Mouse (Mus musculus) frontal cortex, adult 2 months (tissue): ENCODE results near the gene Twistnb. TPM values are rescaled to one million over a fixed set of nuclear protein-coding genes. Genes with fewer than 3 reads are reported as not detected.
A peak's percentile ranks its signal among the peaks of the same experiment; 100 is the strongest.

Source experiments
- DNase-seq, 2 experiments: peaks; one replicate each; pipeline ENCODE4 v3.0.0; 2022; ENCODE audit warnings: low spot score in 1 of 2; ENCODE audit errors: extremely low spot score in 1 of 2
- polyA plus RNA-seq: library from polyadenylated mRNA; depleted of rRNA; stranded (reverse); fragments of >200 nt; gene quantifications from 2 replicates; pipeline ENCODE4 v1.2.3, GENCODE M21; 2012; rRNA removed

Twistnb gene
- polyA plus RNA-seq: 7.5 and 7.8 TPM in 2 replicates

- DNase-seq: peak; percentile 97 to 100
Measured at GRCm38 (mm10) chr12:33429387-33430160, at the start of gene Twistnb. Twistnb (plus strand) TSS chr12:33429635.

- peak; percentile 49 to 90 for DNase-seq
Measured at GRCm38 (mm10) chr12:33388842-33389241, 40.6 kb upstream of the Twistnb start.

GRCm38 (mm10) chr12:33390844-33391560 lies 38.4 kb upstream of the Twistnb start:
- no peak for DNase-seq

- peak; percentile 22 to 70 for DNase-seq
Measured at GRCm38 (mm10) chr12:33394804-33395623, 34.4 kb upstream of the Twistnb start, which contains the start of gene Efcab10. Efcab10 (plus strand) TSS chr12:33394854.

- peak in 1 of 2 experiments; percentile 44 for DNase-seq
Measured at GRCm38 (mm10) chr12:33403265-33403693, 26.2 kb upstream of the Twistnb start.

- no peak for DNase-seq
Measured at GRCm38 (mm10) chr12:33404996-33405395, 24.4 kb upstream of the Twistnb start.

GRCm38 (mm10) chr12:33405398-33406026 lies 23.9 kb upstream of the Twistnb start:
- no peak for DNase-seq

- peak in 1 of 2 experiments; percentile 55 for DNase-seq
Measured at GRCm38 (mm10) chr12:33411580-33412151, 17.8 kb upstream of the Twistnb start.

GRCm38 (mm10) chr12:33424329-33424728 lies 5.1 kb upstream of the Twistnb start:
- peak; percentile 25 to 86 for DNase-seq

GRCm38 (mm10) chr12:33427293-33427692 lies 2.1 kb upstream of the Twistnb start:
- no peak for DNase-seq

GRCm38 (mm10) chr12:33427726-33428125 lies 1.7 kb upstream of the Twistnb start:
- DNase-seq: no peak

GRCm38 (mm10) chr12:33433812-33434211 lies 4.4 kb downstream of the Twistnb start:
- DNase-seq: no peak

GRCm38 (mm10) chr12:33434758-33435157 lies 5.3 kb downstream of the Twistnb start:
- no peak for DNase-seq

GRCm38 (mm10) chr12:33455418-33455817 lies 26.0 kb downstream of the Twistnb start:
- DNase-seq: no peak

GRCm38 (mm10) chr12:33456242-33456641 lies 26.8 kb downstream of the Twistnb start:
- DNase-seq: no peak

- peak in 1 of 2 experiments; percentile 47 for DNase-seq
Measured at GRCm38 (mm10) chr12:33480975-33481374, 51.5 kb downstream of the Twistnb start.

- no peak for DNase-seq
Measured at GRCm38 (mm10) chr12:33482931-33483330, 53.5 kb downstream of the Twistnb start.
